Mouse (Mus musculus): ENCODE data around the gene Tldc1. TPM values are rescaled to one million over a fixed set of nuclear protein-coding genes. Genes with fewer than 3 reads are reported as not detected.

Gene Tldc1
- polyA plus RNA-seq, 1 experiment from 2014 or later = 6.8 TPM

Other genes starting within 250 kb of the Tldc1 start
- 83.3 and 84.6 TPM in 2 replicates for gene Mbtps1, start 219.7 kb downstream of the Tldc1 start, polyA plus RNA-seq (2014; fragmentation: Nextera tagmentation; extraction: Ambion mirVana)
- gene Hsdl1, start 203.2 kb downstream of the Tldc1 start, polyA plus RNA-seq (2014; fragmentation: Nextera tagmentation; extraction: Ambion mirVana) = 76.2 and 86.7 TPM in 2 replicates
- gene Dnaaf1, start 203.2 kb downstream of the Tldc1 start, polyA plus RNA-seq (2014; fragmentation: Nextera tagmentation; extraction: Ambion mirVana) = 0.19 TPM in 1 of 2 replicates, not detected in the other
- 11.1 and 13.4 TPM in 2 replicates for gene Taf1c, start 173.2 kb downstream of the Tldc1 start, polyA plus RNA-seq (2014; fragmentation: Nextera tagmentation; extraction: Ambion mirVana)
- gene Adad2, start 165.7 kb downstream of the Tldc1 start, polyA plus RNA-seq (2014; fragmentation: Nextera tagmentation; extraction: Ambion mirVana) = 0.11 and 0.27 TPM in 2 replicates
- gene Kcng4, start 142.7 kb downstream of the Tldc1 start, polyA plus RNA-seq (2014; fragmentation: Nextera tagmentation; extraction: Ambion mirVana) = 0.15 and 0.18 TPM in 2 replicates
- 8.8 and 11.8 TPM in 2 replicates for gene Wfdc1, start 112.1 kb downstream of the Tldc1 start, polyA plus RNA-seq (2014; fragmentation: Nextera tagmentation; extraction: Ambion mirVana)
- gene Atp2c2, start 78.4 kb downstream of the Tldc1 start, polyA plus RNA-seq (2014; fragmentation: Nextera tagmentation; extraction: Ambion mirVana) = 0.22 and 0.33 TPM in 2 replicates
- gene Cotl1, start 62.1 kb upstream of the Tldc1 start, polyA plus RNA-seq (2014; fragmentation: Nextera tagmentation; extraction: Ambion mirVana) = 411 and 445 TPM in 2 replicates
- gene Klhl36, start 83.8 kb upstream of the Tldc1 start, polyA plus RNA-seq (2014; fragmentation: Nextera tagmentation; extraction: Ambion mirVana) = 8.2 and 10.2 TPM in 2 replicates
- 150 and 152 TPM in 2 replicates for gene Usp10, start 131.9 kb upstream of the Tldc1 start, polyA plus RNA-seq (2014; fragmentation: Nextera tagmentation; extraction: Ambion mirVana)
- gene Gm20388, start 132.4 kb upstream of the Tldc1 start, polyA plus RNA-seq (2014; fragmentation: Nextera tagmentation; extraction: Ambion mirVana) = 3.0 TPM in 1 of 2 replicates, not detected in the other
- 2.3 and 2.9 TPM in 2 replicates for gene Crispld2, start 214.0 kb upstream of the Tldc1 start, polyA plus RNA-seq (2014; fragmentation: Nextera tagmentation; extraction: Ambion mirVana)